Mouse (Mus musculus) cerebellum, adult 18-20 months (tissue): ENCODE measurements around the gene Snx8.
"Not testable (repeated sequence)": the region's sequence is repeated elsewhere in the genome, so short reads cannot be mapped to it uniquely, and the experiment has no call there.

Source experiments
- DNase-seq, 2 experiments: peaks; one replicate each; pipeline ENCODE4 v3.0.0; 2021

Snx8 gene

GRCm38 (mm10) chr5:140383559-140383958, 5.5 kb downstream of the Snx8 start:
- no peak for DNase-seq

GRCm38 (mm10) chr5:140382688-140383087, 6.4 kb downstream of the Snx8 start:
- no peak for DNase-seq

- no peak for DNase-seq
These were observed 7.9 kb downstream of the Snx8 start for GRCm38 (mm10) chr5:140381156-140381555.

GRCm38 (mm10) chr5:140379299-140379698, 9.8 kb downstream of the Snx8 start:
- DNase-seq: no peak

- no peak for DNase-seq
These were observed 10.8 kb downstream of the Snx8 start for GRCm38 (mm10) chr5:140378121-140378853.

- no peak for DNase-seq
These were observed 13.7 kb downstream of the Snx8 start for GRCm38 (mm10) chr5:140375249-140375829.

GRCm38 (mm10) chr5:140374226-140374625, 14.8 kb downstream of the Snx8 start:
- DNase-seq: no peak

- DNase-seq: no peak
These were observed 15.4 kb downstream of the Snx8 start for GRCm38 (mm10) chr5:140373711-140374110.

GRCm38 (mm10) chr5:140371671-140372070, 17.4 kb downstream of the Snx8 start:
- DNase-seq: no peak

GRCm38 (mm10) chr5:140370446-140371254, 18.4 kb downstream of the Snx8 start:
- no peak for DNase-seq

GRCm38 (mm10) chr5:140369466-140369865, 19.6 kb downstream of the Snx8 start:
- DNase-seq: no peak

GRCm38 (mm10) chr5:140368926-140369325, 20.1 kb downstream of the Snx8 start:
- no peak for DNase-seq

GRCm38 (mm10) chr5:140368126-140368525, 20.9 kb downstream of the Snx8 start:
- not testable (repeated sequence) for DNase-seq

GRCm38 (mm10) chr5:140364415-140364814, 24.6 kb downstream of the Snx8 start:
- DNase-seq: no peak

- no peak for DNase-seq
These were observed 29.0 kb downstream of the Snx8 start for GRCm38 (mm10) chr5:140359930-140360674.

- no peak for DNase-seq
These were observed 31.6 kb downstream of the Snx8 start for GRCm38 (mm10) chr5:140357466-140357865.

GRCm38 (mm10) chr5:140355934-140356333, 33.1 kb downstream of the Snx8 start:
- no peak for DNase-seq

- DNase-seq: no peak
These were observed 36.7 kb downstream of the Snx8 start for GRCm38 (mm10) chr5:140352352-140352751.

GRCm38 (mm10) chr5:140350731-140351497, 38.1 kb downstream of the Snx8 start:
- DNase-seq: no peak

- DNase-seq: no peak
These were observed 39.2 kb downstream of the Snx8 start for GRCm38 (mm10) chr5:140349882-140350281.

GRCm38 (mm10) chr5:140346050-140346449, 43.0 kb downstream of the Snx8 start:
- no peak for DNase-seq

- DNase-seq: no peak
These were observed 43.8 kb downstream of the Snx8 start for GRCm38 (mm10) chr5:140345244-140345643.
